Mouse (Mus musculus) kidney, postnatal 36 days (tissue): ENCODE results near the gene 9530002B09Rik.

Source experiments
- DNase-seq, 2 experiments: peaks; one replicate each; pipeline ENCODE4 v3.0.0; 2021 to 2022; ENCODE audit warnings: mixed read lengths in 2 of 2

The 9530002B09Rik gene

GRCm38 (mm10) chr4:122688975-122689374 is at the start of gene 9530002B09Rik:
Gene 9530002B09Rik, plus strand, starts transcription at chr4:122689275.
- no peak for DNase-seq
